In the genomic region with DNA sequence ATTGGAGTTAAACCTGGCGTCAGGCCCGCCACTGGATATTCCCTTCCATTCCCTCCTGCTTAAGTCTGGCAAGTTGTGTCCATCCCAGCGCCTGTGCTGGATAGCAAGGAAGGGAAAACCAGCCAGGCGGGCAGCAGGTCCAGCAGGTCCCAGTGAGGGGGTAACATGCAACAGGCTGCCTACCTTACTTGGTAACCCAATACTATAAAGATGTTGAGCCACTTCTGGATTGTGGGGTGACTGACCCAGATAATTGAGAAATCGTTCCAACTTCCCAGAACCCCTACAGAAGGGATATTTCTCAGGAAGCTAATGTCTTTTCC, we compare ENCODE assay signal across 11 mouse cellular contexts. TPM values are rescaled to one million over a fixed set of nuclear protein-coding genes. Genes with fewer than 3 reads are reported as not detected.
DNase-seq lines count a peak whose midpoint lies in the region; ATAC-seq and TF ChIP-seq lines count a peak whose summit lies in the region.
"Had no signal": no experiment of that assay in that cellular context is flagged by ENCODE, and none has a peak within 500 bp of the region (broad histone marks: within the 10 kb centered on the region; RNA-seq: fewer than 3 reads in every experiment).

No protein-coding gene starts in this region.

- 28% methylated on average over 5 of the region's 5 CpGs for WGBS in heart, adult 2 months
- 31% methylated on average over 5 of the region's 5 CpGs for WGBS in forebrain, embryonic 11.5 days
- 21% methylated on average over 5 of the region's 5 CpGs for WGBS in hindbrain, postnatal 0 days
- WGBS in midbrain, embryonic 15.5 days: 23% methylated on average over 5 of the region's 5 CpGs

- no peaks in the 10 kb centered on the region for H3K4me1 ChIP-seq in heart, adult 2 months (ENCODE audit: control insufficient read depth, insufficient read depth, low read length)
- H3K4me1 ChIP-seq in forebrain, embryonic 11.5 days (replicated peaks; ENCODE audit: control insufficient read depth, insufficient read depth, low read length): peaks cover 2% of the 10 kb centered on the region; the same call in 1 of the 2 replicates
- peaks cover 10% of the 10 kb centered on the region for H3K4me1 ChIP-seq in hindbrain, postnatal 0 days (ENCODE audit: insufficient read depth, low read length)
- peaks cover 24% of the 10 kb centered on the region for H3K4me1 ChIP-seq in midbrain, embryonic 15.5 days
- H3K4me1 ChIP-seq: heart, embryonic 12.5 days had no signal

- H3K27ac ChIP-seq in heart, adult 2 months: no peak overlapping the region
- H3K27ac ChIP-seq in forebrain, embryonic 11.5 days (ENCODE audit: low read depth, low read length): no peak overlapping the region
- peak overlapping the region; percentile 78; the same call in 1 of the 2 replicates for H3K27ac ChIP-seq in hindbrain, postnatal 0 days
- peak overlapping the region; percentile 83; the same call in 1 of the 2 replicates for H3K27ac ChIP-seq in midbrain, embryonic 15.5 days

- H3K79me2 ChIP-seq in heart, adult 2 months (replicated peaks; ENCODE audit: control insufficient read depth, insufficient read depth, low read length): no peaks in the 10 kb centered on the region

- no peaks in the 10 kb centered on the region; the same call in 1 of the 2 replicates for H3K27me3 ChIP-seq in heart, adult 2 months (ENCODE audit: control insufficient read depth, insufficient read depth, low read length)
- H3K27me3 ChIP-seq in forebrain, embryonic 11.5 days (ENCODE audit: control insufficient read depth, insufficient read depth, low read length): peaks cover 6% of the 10 kb centered on the region
- no peaks in the 10 kb centered on the region for H3K27me3 ChIP-seq in hindbrain, postnatal 0 days (ENCODE audit: insufficient read depth, low read length)
- no peaks in the 10 kb centered on the region for H3K27me3 ChIP-seq in midbrain, embryonic 15.5 days (replicated peaks)

- no peak for DNase-seq in heart, adult 2 months
- DNase-seq in heart, adult 8-10 months (ENCODE audit: low spot score): no peak
- DNase-seq in forebrain, embryonic 11.5 days (ENCODE audit: low spot score): no peak
- no peak for DNase-seq in hindbrain, postnatal 0 days (ENCODE audit: low spot score)
- no peak for DNase-seq in right cerebral cortex, adult 2 months (ENCODE audit: low spot score in 2 of 2)

- no peak overlapping the region for H3K9ac ChIP-seq in heart, adult 2 months (ENCODE audit: low read depth, low read length)
- no peak overlapping the region for H3K9ac ChIP-seq in forebrain, embryonic 11.5 days (ENCODE audit: low read length)
- no peak overlapping the region for H3K9ac ChIP-seq in hindbrain, postnatal 0 days (replicated peaks; ENCODE audit: low read length)
- H3K9ac ChIP-seq in midbrain, embryonic 15.5 days: no peak overlapping the region
- H3K9ac ChIP-seq: heart, embryonic 12.5 days had no signal

- H3K4me3 ChIP-seq in heart, adult 2 months: no peak overlapping the region
- H3K4me3 ChIP-seq in forebrain, embryonic 11.5 days (ENCODE audit: low read depth, low read length): no peak overlapping the region
- H3K4me3 ChIP-seq in hindbrain, postnatal 0 days (ENCODE audit: low read length): no peak overlapping the region
- H3K4me3 ChIP-seq in midbrain, embryonic 15.5 days: no peak overlapping the region
- H3K4me3 ChIP-seq: heart, embryonic 12.5 days had no signal

- peak overlapping the region; percentile 39; the same call in 1 of the 2 replicates for H3K4me2 ChIP-seq in forebrain, embryonic 11.5 days (ENCODE audit: low read depth, low read length, severe bottlenecking)
- peak overlapping the region; percentile 30 for H3K4me2 ChIP-seq in hindbrain, postnatal 0 days (ENCODE audit: low read depth, low read length)
- peak overlapping the region; percentile 30 for H3K4me2 ChIP-seq in midbrain, embryonic 15.5 days
- H3K4me2 ChIP-seq: heart, embryonic 12.5 days had no signal

- ATAC-seq in forebrain, embryonic 11.5 days (replicated peaks; ENCODE audit: low FRiP score): no peak; the same call in 1 of the 2 replicates
- ATAC-seq in hindbrain, postnatal 0 days: no peak; the same call in none of the 2 replicates
- no peak; the same call in 1 of the 2 replicates for ATAC-seq in midbrain, embryonic 15.5 days (replicated peaks)
- ATAC-seq in erythroid progenitor cell, adult 5-6 weeks (replicated peaks; ENCODE audit: low FRiP score, poor library complexity, severe bottlenecking): no peak
- ATAC-seq in megakaryocyte, adult 5-6 weeks (ENCODE audit: poor library complexity, severe bottlenecking): no peak

- H3K36me3 ChIP-seq in heart, adult 2 months (ENCODE audit: control insufficient read depth, insufficient read depth, low read length): no peaks in the 10 kb centered on the region
- H3K36me3 ChIP-seq in forebrain, embryonic 11.5 days (ENCODE audit: control insufficient read depth, insufficient read depth, low read length): no peaks in the 10 kb centered on the region
- no peaks in the 10 kb centered on the region for H3K36me3 ChIP-seq in hindbrain, postnatal 0 days (ENCODE audit: insufficient read depth, low read length)
- no peaks in the 10 kb centered on the region for H3K36me3 ChIP-seq in midbrain, embryonic 15.5 days (replicated peaks)
- H3K36me3 ChIP-seq: heart, embryonic 12.5 days had no signal

- H3K9me3 ChIP-seq in forebrain, embryonic 11.5 days (ENCODE audit: control insufficient read depth, low read length): no peaks in the 10 kb centered on the region
- H3K9me3 ChIP-seq in hindbrain, postnatal 0 days (ENCODE audit: low read length): no peaks in the 10 kb centered on the region
- H3K9me3 ChIP-seq in midbrain, embryonic 15.5 days: no peaks in the 10 kb centered on the region
- H3K9me3 ChIP-seq: heart, embryonic 12.5 days had no signal

- no peak for TF ChIP-seq POLR2A in heart, adult 2 months (IDR thresholded peaks at IDR 0.05; ENCODE audit: insufficient read depth, low read depth, low read length)

- intact Hi-C loops in heart, adult 2 months (cut with DNase I): no loop called here

- no peak for TF ChIP-seq EP300 in heart, adult 2 months (IDR thresholded peaks at IDR 0.05; ENCODE audit: insufficient read depth, low read depth, low read length)

- 0 out of 2 replicates have a peak, but pooled peaks have one; percentile 8 for TF ChIP-seq CTCF in heart, adult 2 months (IDR thresholded peaks at IDR 0.05)
- no peak for TF ChIP-seq CTCF in hindbrain, postnatal 0 days (IDR thresholded peaks at IDR 0.05; ENCODE audit: low read depth)

RNA-seq across cellular contexts. Expression of a gene that starts 9.7 kb away (rescaled TPM):
- not detected for total RNA-seq in heart, adult 2 months (2021)
- polyA plus RNA-seq in heart, adult 2 months (2012; rRNA removed): 0.31 and 0.38 TPM in 2 replicates
- total RNA-seq in heart, adult 8-10 months (2022): not detected
- polyA plus RNA-seq in forebrain, embryonic 11.5 days (2014; fragmentation: Nextera tagmentation; extraction: Ambion mirVana): 6.0 and 7.4 TPM in 2 replicates
- total RNA-seq in hindbrain, postnatal 0 days (2014; rRNA removed): 4.5 and 8.1 TPM in 2 replicates
- polyA plus RNA-seq in hindbrain, postnatal 0 days (2015; fragmentation: Nextera tagmentation; extraction: Ambion mirVana): 9.6 and 12.2 TPM in 2 replicates
- polyA plus RNA-seq in midbrain, embryonic 15.5 days (2015; fragmentation: Nextera tagmentation; extraction: Ambion mirVana): 52.0 and 58.2 TPM in 2 replicates
- total RNA-seq in erythroid progenitor cell, adult 5-6 weeks (2015; ENCODE audit: low replicate concordance): not detected in 2 replicates
- total RNA-seq in erythroid progenitor cell, adult 5-6 weeks (2017; ENCODE audit: low replicate concordance): not detected in 2 replicates
- total RNA-seq in megakaryocyte, adult 5-6 weeks (2015): 0.39 TPM in 1 of 2 replicates, not detected in the other
- not detected in 2 replicates for total RNA-seq in megakaryocyte, adult 5-6 weeks (2017)
- total RNA-seq: common myeloid progenitor, adult 5-6 weeks had no signal
- polyA plus RNA-seq: lung, embryonic 16.5 days had no signal

Comparison
In these comparisons a context has a peak if more than half of its experiments do, and no peak if none do; other contexts are left out.
1. H3K27ac ChIP-seq: peak in hindbrain, postnatal 0 days (single experiment) and midbrain, embryonic 15.5 days (single experiment); none in heart, adult 2 months (single experiment) and forebrain, embryonic 11.5 days (single experiment).
2. Peak in every context shown above with its lines, with median percentiles within 50 percentile points of each other: H3K4me2 ChIP-seq.